Mouse (Mus musculus): Measurements from ENCODE around the gene Clk2. TPM values are rescaled to one million over a fixed set of nuclear protein-coding genes. Genes with fewer than 3 reads are reported as not detected.
A peak's percentile ranks its signal among the peaks of the same experiment; 100 is the strongest.

Gene Clk2
- polyA plus RNA-seq, 1 experiment from 2014 or later = 33.8 TPM

GRCm38 (mm10) chr3:89193351-89193750 lies 28.8 kb downstream of the Clk2 start:
- no peak overlapping the region for H3K4me2 ChIP-seq (replicated peaks; ENCODE audit: low read depth, low read length)

DNA sequence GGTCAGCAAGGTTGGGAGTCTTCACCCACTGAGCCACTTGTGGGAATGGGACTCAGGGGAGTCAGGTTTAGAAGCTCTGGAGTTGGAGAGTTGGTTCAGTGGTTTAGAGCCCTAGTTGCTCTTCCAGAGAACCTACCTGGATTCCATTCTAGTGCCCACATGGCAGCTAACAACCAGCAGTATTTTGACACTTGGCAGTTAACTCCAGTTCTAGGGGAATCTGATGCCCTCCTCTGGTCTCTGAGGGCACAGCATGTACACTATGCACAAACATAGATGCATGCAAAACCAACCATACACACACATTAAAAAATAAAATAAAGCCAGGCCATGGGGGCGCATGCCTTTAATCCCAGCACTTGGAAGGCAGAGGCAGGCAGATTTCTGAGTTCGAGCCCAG lies 29.3 kb downstream of the Clk2 start:
- no peak overlapping the region for H3K4me2 ChIP-seq (replicated peaks; ENCODE audit: low read depth, low read length)
- H3K27me3 ChIP-seq (ENCODE audit: control insufficient read depth, insufficient read depth, low read length) = no peaks in the 10 kb centered on the region
- H3K9me3 ChIP-seq (ENCODE audit: control insufficient read depth, low read length) = no peaks in the 10 kb centered on the region
- H3K9ac ChIP-seq (ENCODE audit: low read depth, low read length) = no peak overlapping the region
- ATAC-seq (ENCODE audit: low FRiP score, low TSS enrichment) = no peak
- 88% methylated on average over 2 of the region's 2 CpGs for WGBS
- no peak overlapping the region for H3K4me3 ChIP-seq (ENCODE audit: low read length)
- H3K4me1 ChIP-seq (ENCODE audit: control insufficient read depth, insufficient read depth, low read length) = peaks cover under 1% of the 10 kb centered on the region; the same call in 1 of the 2 replicates
- H3K36me3 ChIP-seq (ENCODE audit: control insufficient read depth, insufficient read depth, low read length) = no peaks in the 10 kb centered on the region
- H3K27ac ChIP-seq (ENCODE audit: low read depth, low read length) = no peak overlapping the region

More at GRCm38 (mm10) chr3:89193351-89193750, 28.8 kb downstream of the Clk2 start:
- Histone ChIP-seq H3K9me3 (ENCODE audit: control insufficient read depth, low read length) (no peaks in the 10 kb centered on the region), H3K4me3 (ENCODE audit: low read length) (no peak overlapping the region), H3K27ac (ENCODE audit: low read depth, low read length) (no peak overlapping the region), H3K4me1 (ENCODE audit: control insufficient read depth, insufficient read depth, low read length) (peaks cover 5% of the 10 kb centered on the region; the same call in 1 of the 2 replicates), H3K36me3 (ENCODE audit: control insufficient read depth, insufficient read depth, low read length) (peaks cover 4% of the 10 kb centered on the region), H3K27me3 (ENCODE audit: control insufficient read depth, insufficient read depth, low read length) (no peaks in the 10 kb centered on the region), H3K9ac (ENCODE audit: low read depth, low read length) (no peak overlapping the region)
- 70% methylated on average over 1 of the region's 1 CpGs for WGBS
- ATAC-seq (ENCODE audit: low FRiP score, low TSS enrichment) = no peak

- peak overlapping the region; percentile 56 for H3K4me2 ChIP-seq (replicated peaks; ENCODE audit: low read depth, low read length)
- H3K36me3 ChIP-seq (ENCODE audit: control insufficient read depth, insufficient read depth, low read length) = no peaks in the 10 kb centered on the region
- H3K9ac ChIP-seq (ENCODE audit: low read depth, low read length) = peak overlapping the region; percentile 67
- 8% methylated on average over 33 of the region's 33 CpGs for whole genome bisulfite sequencing
- peak overlapping the region; percentile 33; the same call in 1 of the 2 replicates for H3K4me3 ChIP-seq (ENCODE audit: low read length)
- no peaks in the 10 kb centered on the region for H3K9me3 ChIP-seq (ENCODE audit: control insufficient read depth, low read length)
- H3K27ac ChIP-seq (ENCODE audit: low read depth, low read length) = peak overlapping the region; percentile 82
- no peaks in the 10 kb centered on the region for H3K27me3 ChIP-seq (ENCODE audit: control insufficient read depth, insufficient read depth, low read length)
- peak; percentile 98 for ATAC-seq (ENCODE audit: low FRiP score, low TSS enrichment)
- H3K4me1 ChIP-seq (ENCODE audit: control insufficient read depth, insufficient read depth, low read length) = no peaks in the 10 kb centered on the region
Observed at GRCm38 (mm10) chr3:89195979-89196877, 31.6 kb downstream of the Clk2 start.

DNA sequence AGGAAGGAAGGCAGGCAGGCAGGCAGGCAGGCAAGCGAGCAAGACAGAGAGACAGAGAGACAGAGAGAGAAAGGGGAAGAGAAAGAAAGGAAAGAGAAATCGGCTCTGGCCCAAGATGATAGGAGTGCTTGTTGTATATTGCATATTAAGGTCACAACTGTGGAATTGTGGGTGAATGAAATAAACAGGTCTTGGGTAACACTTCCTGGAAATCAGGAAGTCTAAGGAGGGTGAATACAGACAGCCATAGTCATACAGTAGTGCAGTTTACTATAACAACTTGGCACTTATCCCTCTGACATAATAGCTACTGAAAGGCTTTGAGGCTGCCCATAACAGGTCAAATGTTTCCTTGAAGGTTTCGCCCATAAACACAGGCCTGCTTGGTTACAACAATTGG lies 35.2 kb downstream of the Clk2 start:
- no peaks in the 10 kb centered on the region for H3K36me3 ChIP-seq (ENCODE audit: control insufficient read depth, insufficient read depth, low read length)
- H3K27me3 ChIP-seq (ENCODE audit: control insufficient read depth, insufficient read depth, low read length) = no peaks in the 10 kb centered on the region
- no peak overlapping the region for H3K9ac ChIP-seq (ENCODE audit: low read depth, low read length)
- H3K4me1 ChIP-seq (ENCODE audit: control insufficient read depth, insufficient read depth, low read length) = peaks cover 4% of the 10 kb centered on the region
- H3K4me2 ChIP-seq (replicated peaks; ENCODE audit: low read depth, low read length) = no peak overlapping the region
- H3K27ac ChIP-seq (ENCODE audit: low read depth, low read length) = no peak overlapping the region
- no peaks in the 10 kb centered on the region for H3K9me3 ChIP-seq (ENCODE audit: control insufficient read depth, low read length)
- H3K4me3 ChIP-seq (ENCODE audit: low read length) = no peak overlapping the region
- ATAC-seq (ENCODE audit: low FRiP score, low TSS enrichment) = no peak
- 86% methylated on average over 3 of the region's 3 CpGs for whole genome bisulfite sequencing

- peak within 1 kb of the TSS; percentile 56 for H3K4me3 ChIP-seq (ENCODE audit: low read length)
- H3K9me3 ChIP-seq (ENCODE audit: control insufficient read depth, low read length) = no peaks in the 10 kb centered on the region
- WGBS = 27% methylated on average over 13 of the region's 13 CpGs
- peak within 1 kb of the TSS; percentile 48 for H3K9ac ChIP-seq (ENCODE audit: low read depth, low read length)
- peak within 1 kb of the TSS; percentile 54 for H3K4me2 ChIP-seq (replicated peaks; ENCODE audit: low read depth, low read length)
- no peak within 1 kb of the TSS for H3K27ac ChIP-seq (ENCODE audit: low read depth, low read length)
- peaks cover 4% of the 10 kb centered on the region for H3K4me1 ChIP-seq (ENCODE audit: control insufficient read depth, insufficient read depth, low read length)
- peaks cover 15% of the 10 kb centered on the region for H3K36me3 ChIP-seq (ENCODE audit: control insufficient read depth, insufficient read depth, low read length)
- H3K27me3 ChIP-seq (ENCODE audit: control insufficient read depth, insufficient read depth, low read length) = no peaks in the 10 kb centered on the region
- ATAC-seq (ENCODE audit: low FRiP score, low TSS enrichment) = peak; percentile 88
Observed at GRCm38 (mm10) chr3:89202253-89203141, 37.9 kb downstream of the Clk2 start, which contains the start of gene Gba. Gene Gba, plus strand, starts transcription at chr3:89202928.

- Histone ChIP-seq H3K9me3 (ENCODE audit: control insufficient read depth, low read length) (no peaks in the 10 kb centered on the region), H3K4me1 (ENCODE audit: control insufficient read depth, insufficient read depth, low read length) (peaks cover 4% of the 10 kb centered on the region), H3K9ac (ENCODE audit: low read depth, low read length) (peak overlapping the region; percentile 48), H3K4me3 (ENCODE audit: low read length) (peak overlapping the region; percentile 56), H3K36me3 (ENCODE audit: control insufficient read depth, insufficient read depth, low read length) (peaks cover 21% of the 10 kb centered on the region), H3K27me3 (ENCODE audit: control insufficient read depth, insufficient read depth, low read length) (no peaks in the 10 kb centered on the region), H3K27ac (ENCODE audit: low read depth, low read length) (no peak overlapping the region), H3K4me2 (replicated peaks; ENCODE audit: low read depth, low read length) (peak overlapping the region; percentile 54)
- WGBS = 44% methylated on average over 5 of the region's 5 CpGs
- ATAC-seq (ENCODE audit: low FRiP score, low TSS enrichment) = 0 out of 2 replicates have a peak, but pooled peaks have one; percentile 26
Observed at GRCm38 (mm10) chr3:89203142-89203514, 38.5 kb downstream of the Clk2 start.

- no peak overlapping the region for H3K4me3 ChIP-seq (ENCODE audit: low read length)
- no peak overlapping the region for H3K27ac ChIP-seq (ENCODE audit: low read depth, low read length)
- peaks cover 48% of the 10 kb centered on the region for H3K36me3 ChIP-seq (ENCODE audit: control insufficient read depth, insufficient read depth, low read length)
- no peaks in the 10 kb centered on the region for H3K9me3 ChIP-seq (ENCODE audit: control insufficient read depth, low read length)
- H3K4me2 ChIP-seq (replicated peaks; ENCODE audit: low read depth, low read length) = no peak overlapping the region
- no peaks in the 10 kb centered on the region for H3K27me3 ChIP-seq (ENCODE audit: control insufficient read depth, insufficient read depth, low read length)
- 87% methylated on average over 7 of the region's 7 CpGs for WGBS
- no peak overlapping the region for H3K9ac ChIP-seq (ENCODE audit: low read depth, low read length)
- peaks cover 4% of the 10 kb centered on the region for H3K4me1 ChIP-seq (ENCODE audit: control insufficient read depth, insufficient read depth, low read length)
- ATAC-seq (ENCODE audit: low FRiP score, low TSS enrichment) = no peak
Observed at GRCm38 (mm10) chr3:89206079-89206478, 41.5 kb downstream of the Clk2 start.

- no peak overlapping the region for H3K4me2 ChIP-seq (replicated peaks; ENCODE audit: low read depth, low read length)
- no peaks in the 10 kb centered on the region for H3K9me3 ChIP-seq (ENCODE audit: control insufficient read depth, low read length)
- 88% methylated on average over 2 of the region's 2 CpGs for WGBS
- peaks cover 49% of the 10 kb centered on the region for H3K36me3 ChIP-seq (ENCODE audit: control insufficient read depth, insufficient read depth, low read length)
- no peak overlapping the region for H3K4me3 ChIP-seq (ENCODE audit: low read length)
- no peaks in the 10 kb centered on the region for H3K27me3 ChIP-seq (ENCODE audit: control insufficient read depth, insufficient read depth, low read length)
- no peak overlapping the region for H3K27ac ChIP-seq (ENCODE audit: low read depth, low read length)
- H3K9ac ChIP-seq (ENCODE audit: low read depth, low read length) = no peak overlapping the region
- ATAC-seq (ENCODE audit: low FRiP score, low TSS enrichment) = no peak
- H3K4me1 ChIP-seq (ENCODE audit: control insufficient read depth, insufficient read depth, low read length) = peaks cover 4% of the 10 kb centered on the region
Observed at GRCm38 (mm10) chr3:89206695-89207094, 42.1 kb downstream of the Clk2 start.
